Mouse (Mus musculus): Measurements from ENCODE around the gene Asb4. TPM values are rescaled to one million over a fixed set of nuclear protein-coding genes. Genes with fewer than 3 reads are reported as not detected.

The Asb4 gene
- polyA plus RNA-seq, 1 experiment from 2014 or later: 40.6 TPM

- ATAC-seq (ENCODE audit: low FRiP score, low TSS enrichment): no peak
- WGBS: 48% methylated on average over 7 of the region's 7 CpGs
- peaks cover 30% of the 10 kb centered on the region for H3K4me1 ChIP-seq (ENCODE audit: control insufficient read depth, insufficient read depth, low read length)
These were observed 2.0 kb downstream of the Asb4 start for GRCm38 (mm10) chr6:5385161-5385640.

GRCm38 (mm10) chr6:5386486-5386885 is 3.3 kb downstream of the Asb4 start:
- Histone ChIP-seq H3K27ac (ENCODE audit: low read depth, low read length) (no peak overlapping the region), H3K4me2 (replicated peaks; ENCODE audit: low read depth, low read length) (no peak overlapping the region), H3K36me3 (ENCODE audit: control insufficient read depth, insufficient read depth, low read length) (no peaks in the 10 kb centered on the region), H3K4me1 (ENCODE audit: control insufficient read depth, insufficient read depth, low read length) (peaks cover 22% of the 10 kb centered on the region), H3K9ac (ENCODE audit: low read depth, low read length) (no peak overlapping the region), H3K9me3 (ENCODE audit: control insufficient read depth, low read length) (no peaks in the 10 kb centered on the region), H3K4me3 (ENCODE audit: low read length) (no peak overlapping the region), H3K27me3 (ENCODE audit: control insufficient read depth, insufficient read depth, low read length) (no peaks in the 10 kb centered on the region)
- 62% methylated on average over 4 of the region's 4 CpGs for WGBS
- no peak for ATAC-seq (ENCODE audit: low FRiP score, low TSS enrichment)

More at GRCm38 (mm10) chr6:5385161-5385640, 2.0 kb downstream of the Asb4 start:
- Histone ChIP-seq H3K9me3 (ENCODE audit: control insufficient read depth, low read length) (no peaks in the 10 kb centered on the region), H3K9ac (ENCODE audit: low read depth, low read length) (no peak overlapping the region), H3K27ac (ENCODE audit: low read depth, low read length) (no peak overlapping the region), H3K27me3 (ENCODE audit: control insufficient read depth, insufficient read depth, low read length) (no peaks in the 10 kb centered on the region), H3K36me3 (ENCODE audit: control insufficient read depth, insufficient read depth, low read length) (no peaks in the 10 kb centered on the region), H3K4me2 (replicated peaks; ENCODE audit: low read depth, low read length) (no peak overlapping the region), H3K4me3 (ENCODE audit: low read length) (no peak overlapping the region)

- no peak overlapping the region for H3K9ac ChIP-seq (ENCODE audit: low read depth, low read length)
- ATAC-seq (ENCODE audit: low FRiP score, low TSS enrichment): no peak
- no peak overlapping the region for H3K4me3 ChIP-seq (ENCODE audit: low read length)
- no peaks in the 10 kb centered on the region for H3K9me3 ChIP-seq (ENCODE audit: control insufficient read depth, low read length)
- no peaks in the 10 kb centered on the region for H3K36me3 ChIP-seq (ENCODE audit: control insufficient read depth, insufficient read depth, low read length)
- H3K4me2 ChIP-seq (replicated peaks; ENCODE audit: low read depth, low read length): no peak overlapping the region
- peaks cover 14% of the 10 kb centered on the region; the same call in 1 of the 2 replicates for H3K4me1 ChIP-seq (ENCODE audit: control insufficient read depth, insufficient read depth, low read length)
- no peak overlapping the region for H3K27ac ChIP-seq (ENCODE audit: low read depth, low read length)
- WGBS: 59% methylated on average over 2 of the region's 2 CpGs
- no peaks in the 10 kb centered on the region for H3K27me3 ChIP-seq (ENCODE audit: control insufficient read depth, insufficient read depth, low read length)
These were observed 4.2 kb downstream of the Asb4 start for GRCm38 (mm10) chr6:5387396-5387795.

GRCm38 (mm10) chr6:5390298-5390697 is 7.1 kb downstream of the Asb4 start:
- ATAC-seq (ENCODE audit: low FRiP score, low TSS enrichment): peak; percentile 72; the same call in 1 of the 2 replicates
- H3K4me1 ChIP-seq (ENCODE audit: control insufficient read depth, insufficient read depth, low read length): 0 out of 2 replicates have a peak, but pooled peaks cover 5% of the 10 kb centered on the region
- H3K4me3 ChIP-seq (ENCODE audit: low read length): peak overlapping the region; percentile 36
- H3K9ac ChIP-seq (ENCODE audit: low read depth, low read length): peak overlapping the region; percentile 50; the same call in 1 of the 2 replicates
- H3K36me3 ChIP-seq (ENCODE audit: control insufficient read depth, insufficient read depth, low read length): no peaks in the 10 kb centered on the region
- peak overlapping the region; percentile 71; the same call in 1 of the 2 replicates for H3K27ac ChIP-seq (ENCODE audit: low read depth, low read length)
- no peaks in the 10 kb centered on the region for H3K9me3 ChIP-seq (ENCODE audit: control insufficient read depth, low read length)
- peak overlapping the region; percentile 54 for H3K4me2 ChIP-seq (replicated peaks; ENCODE audit: low read depth, low read length)
- no peaks in the 10 kb centered on the region for H3K27me3 ChIP-seq (ENCODE audit: control insufficient read depth, insufficient read depth, low read length)
- 6% methylated on average over 11 of the region's 11 CpGs for WGBS

GRCm38 (mm10) chr6:5390952-5391351 is 7.8 kb downstream of the Asb4 start:
- 23% methylated on average over 10 of the region's 10 CpGs for WGBS
- Histone ChIP-seq H3K27me3 (ENCODE audit: control insufficient read depth, insufficient read depth, low read length) (no peaks in the 10 kb centered on the region), H3K27ac (ENCODE audit: low read depth, low read length) (no peak overlapping the region; the same call in 1 of the 2 replicates), H3K36me3 (ENCODE audit: control insufficient read depth, insufficient read depth, low read length) (no peaks in the 10 kb centered on the region), H3K9ac (ENCODE audit: low read depth, low read length) (peak overlapping the region; percentile 50; the same call in 1 of the 2 replicates), H3K9me3 (ENCODE audit: control insufficient read depth, low read length) (no peaks in the 10 kb centered on the region), H3K4me3 (ENCODE audit: low read length) (peak overlapping the region; percentile 36), H3K4me2 (replicated peaks; ENCODE audit: low read depth, low read length) (peak overlapping the region; percentile 54), H3K4me1 (ENCODE audit: control insufficient read depth, insufficient read depth, low read length) (0 out of 2 replicates have a peak, but pooled peaks cover 5% of the 10 kb centered on the region)
- ATAC-seq (ENCODE audit: low FRiP score, low TSS enrichment): no peak

- no peaks in the 10 kb centered on the region for H3K27me3 ChIP-seq (ENCODE audit: control insufficient read depth, insufficient read depth, low read length)
- H3K4me3 ChIP-seq (ENCODE audit: low read length): no peak overlapping the region
- H3K4me1 ChIP-seq (ENCODE audit: control insufficient read depth, insufficient read depth, low read length): 0 out of 2 replicates have a peak, but pooled peaks cover 5% of the 10 kb centered on the region
- H3K4me2 ChIP-seq (replicated peaks; ENCODE audit: low read depth, low read length): no peak overlapping the region
- no peak overlapping the region for H3K9ac ChIP-seq (ENCODE audit: low read depth, low read length)
- H3K9me3 ChIP-seq (ENCODE audit: control insufficient read depth, low read length): no peaks in the 10 kb centered on the region
- WGBS: 37% methylated on average over 4 of the region's 4 CpGs
- H3K27ac ChIP-seq (ENCODE audit: low read depth, low read length): no peak overlapping the region
- ATAC-seq (ENCODE audit: low FRiP score, low TSS enrichment): no peak
- no peaks in the 10 kb centered on the region for H3K36me3 ChIP-seq (ENCODE audit: control insufficient read depth, insufficient read depth, low read length)
These were observed 11.8 kb downstream of the Asb4 start for GRCm38 (mm10) chr6:5394971-5395370.

GRCm38 (mm10) chr6:5396797-5397196 is 13.6 kb downstream of the Asb4 start:
- H3K27me3 ChIP-seq (ENCODE audit: control insufficient read depth, insufficient read depth, low read length): no peaks in the 10 kb centered on the region
- H3K27ac ChIP-seq (ENCODE audit: low read depth, low read length): no peak overlapping the region
- H3K4me2 ChIP-seq (replicated peaks; ENCODE audit: low read depth, low read length): no peak overlapping the region
- no peak overlapping the region for H3K9ac ChIP-seq (ENCODE audit: low read depth, low read length)
- H3K4me3 ChIP-seq (ENCODE audit: low read length): no peak overlapping the region
- H3K9me3 ChIP-seq (ENCODE audit: control insufficient read depth, low read length): no peaks in the 10 kb centered on the region
- ATAC-seq (ENCODE audit: low FRiP score, low TSS enrichment): no peak
- 56% methylated on average over 3 of the region's 3 CpGs for WGBS
- no peaks in the 10 kb centered on the region for H3K4me1 ChIP-seq (ENCODE audit: control insufficient read depth, insufficient read depth, low read length)
- no peaks in the 10 kb centered on the region for H3K36me3 ChIP-seq (ENCODE audit: control insufficient read depth, insufficient read depth, low read length)

GRCm38 (mm10) chr6:5401394-5401793 is 18.2 kb downstream of the Asb4 start:
- 11% methylated on average over 3 of the region's 3 CpGs for WGBS
- H3K4me3 ChIP-seq (ENCODE audit: low read length): no peak overlapping the region
- H3K4me1 ChIP-seq (ENCODE audit: control insufficient read depth, insufficient read depth, low read length): peaks cover 2% of the 10 kb centered on the region; the same call in 1 of the 2 replicates
- no peaks in the 10 kb centered on the region for H3K9me3 ChIP-seq (ENCODE audit: control insufficient read depth, low read length)
- H3K9ac ChIP-seq (ENCODE audit: low read depth, low read length): no peak overlapping the region
- no peak overlapping the region for H3K27ac ChIP-seq (ENCODE audit: low read depth, low read length)
- ATAC-seq (ENCODE audit: low FRiP score, low TSS enrichment): peak; percentile 81
- no peaks in the 10 kb centered on the region for H3K27me3 ChIP-seq (ENCODE audit: control insufficient read depth, insufficient read depth, low read length)
- H3K4me2 ChIP-seq (replicated peaks; ENCODE audit: low read depth, low read length): no peak overlapping the region
- H3K36me3 ChIP-seq (ENCODE audit: control insufficient read depth, insufficient read depth, low read length): no peaks in the 10 kb centered on the region

GRCm38 (mm10) chr6:5403095-5403815 is 20.1 kb downstream of the Asb4 start:
- peak; percentile 59; the same call in 1 of the 2 replicates for ATAC-seq (ENCODE audit: low FRiP score, low TSS enrichment)
- Histone ChIP-seq H3K9ac (ENCODE audit: low read depth, low read length) (no peak overlapping the region), H3K4me3 (ENCODE audit: low read length) (no peak overlapping the region), H3K4me1 (ENCODE audit: control insufficient read depth, insufficient read depth, low read length) (peaks cover 2% of the 10 kb centered on the region; the same call in 1 of the 2 replicates), H3K9me3 (ENCODE audit: control insufficient read depth, low read length) (no peaks in the 10 kb centered on the region), H3K27me3 (ENCODE audit: control insufficient read depth, insufficient read depth, low read length) (no peaks in the 10 kb centered on the region), H3K27ac (ENCODE audit: low read depth, low read length) (no peak overlapping the region), H3K4me2 (replicated peaks; ENCODE audit: low read depth, low read length) (peak overlapping the region; percentile 26; the same call in 1 of the 2 replicates), H3K36me3 (ENCODE audit: control insufficient read depth, insufficient read depth, low read length) (no peaks in the 10 kb centered on the region)
- WGBS: 35% methylated on average over 18 of the region's 18 CpGs
